Mouse (Mus musculus) heart, postnatal 25 days (tissue): ENCODE measurements around the gene Pappa. TPM values are rescaled to one million over a fixed set of nuclear protein-coding genes. Genes with fewer than 3 reads are reported as not detected.

Experiments
- DNase-seq: peaks from one replicate; pipeline ENCODE4 v3.0.0; 2022; ENCODE audit warnings: low spot score
- intact Hi-C: fragments of 180-260 bp; cut with DNase I; formaldehyde crosslinking; loops from one replicate; pipeline ENCODE4 v1.15.1; 2025
- total RNA-seq, 2 experiments: library from RNA; stranded (reverse); gene quantifications; 2 replicates each; pipeline ENCODE4 v1.2.3; 2021

Gene Pappa
- total RNA-seq, 2 experiments from 2014 or later: 0.36 to 0.47 TPM

DNA sequence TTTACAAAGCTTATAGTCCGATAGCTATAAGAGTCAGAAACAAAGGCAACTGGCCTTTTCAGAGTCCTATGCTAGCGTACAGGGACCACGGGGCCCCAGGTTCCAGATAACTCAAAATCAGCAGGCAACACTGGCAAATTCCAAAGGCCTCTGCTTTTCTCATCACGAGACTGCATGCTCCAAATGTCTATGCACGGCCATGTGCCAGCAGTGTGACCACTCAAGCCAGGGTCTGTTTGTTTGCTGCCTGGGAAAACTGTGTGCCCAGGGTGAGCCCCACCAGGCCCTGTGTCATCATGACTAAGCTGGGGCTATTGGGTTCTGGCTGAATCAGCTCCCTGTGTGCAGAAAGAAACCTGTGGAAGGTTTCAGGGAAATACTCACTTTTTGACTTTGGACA, 35.5 kb downstream of the Pappa start:
- intact Hi-C loops: no loop called here

DNA sequence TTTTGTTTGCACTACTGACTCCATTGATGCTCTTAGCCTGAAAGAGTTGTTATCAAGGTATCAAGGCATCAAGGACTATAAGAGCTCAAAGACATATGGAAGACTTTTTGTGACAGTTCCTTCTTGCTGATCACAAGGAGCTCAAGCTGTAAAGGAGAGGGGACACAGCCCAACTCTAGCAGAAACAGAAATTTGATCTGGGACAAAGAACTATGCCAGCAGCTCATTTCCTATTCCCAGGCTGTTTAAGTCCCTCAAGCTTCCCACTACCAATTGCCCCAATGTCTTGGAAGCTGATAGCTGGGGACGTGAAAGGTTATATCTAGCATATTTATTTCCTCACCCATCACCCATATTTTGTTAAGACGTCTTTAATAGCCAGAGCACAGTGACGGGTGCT, 39.7 kb downstream of the Pappa start:
- no peak for DNase-seq
- intact Hi-C loops: no loop called here

More for the DNA sequence above, 35.5 kb downstream of the Pappa start:
- DNase-seq: no peak

GRCm38 (mm10) chr4:65166288-65166835, 42.4 kb downstream of the Pappa start:
- DNase-seq: no peak
- intact Hi-C loops: no loop called here

- no peak for DNase-seq
- intact Hi-C loops: no loop called here
Measured at GRCm38 (mm10) chr4:65174505-65174904, 50.5 kb downstream of the Pappa start.

DNA sequence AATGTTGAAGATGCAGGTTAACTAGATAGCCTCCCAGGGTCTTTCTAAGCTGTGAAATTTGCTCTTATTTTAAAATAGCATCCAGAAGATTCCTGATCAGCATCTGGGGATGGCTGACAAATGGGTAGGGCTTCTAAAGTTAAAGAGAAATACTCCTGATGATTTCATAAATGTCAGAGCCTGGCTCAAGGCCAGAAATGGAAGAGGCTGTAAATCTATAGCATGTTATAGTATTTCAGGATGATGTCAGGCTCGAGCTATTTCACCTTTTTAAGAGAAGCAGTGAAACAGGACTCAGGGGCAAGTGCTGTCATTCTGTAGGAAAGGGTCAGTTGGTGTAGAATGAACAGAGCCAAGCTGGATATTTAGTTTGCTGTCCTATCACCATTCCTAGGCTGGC, 54.2 kb downstream of the Pappa start:
- intact Hi-C loops: no loop called here
- DNase-seq: no peak

- DNase-seq: no peak
- intact Hi-C loops: no loop called here
Measured at GRCm38 (mm10) chr4:65187236-65187635, 63.3 kb downstream of the Pappa start.

GRCm38 (mm10) chr4:65187716-65188115, 63.7 kb downstream of the Pappa start:
- intact Hi-C loops: no loop called here
- no peak for DNase-seq

DNA sequence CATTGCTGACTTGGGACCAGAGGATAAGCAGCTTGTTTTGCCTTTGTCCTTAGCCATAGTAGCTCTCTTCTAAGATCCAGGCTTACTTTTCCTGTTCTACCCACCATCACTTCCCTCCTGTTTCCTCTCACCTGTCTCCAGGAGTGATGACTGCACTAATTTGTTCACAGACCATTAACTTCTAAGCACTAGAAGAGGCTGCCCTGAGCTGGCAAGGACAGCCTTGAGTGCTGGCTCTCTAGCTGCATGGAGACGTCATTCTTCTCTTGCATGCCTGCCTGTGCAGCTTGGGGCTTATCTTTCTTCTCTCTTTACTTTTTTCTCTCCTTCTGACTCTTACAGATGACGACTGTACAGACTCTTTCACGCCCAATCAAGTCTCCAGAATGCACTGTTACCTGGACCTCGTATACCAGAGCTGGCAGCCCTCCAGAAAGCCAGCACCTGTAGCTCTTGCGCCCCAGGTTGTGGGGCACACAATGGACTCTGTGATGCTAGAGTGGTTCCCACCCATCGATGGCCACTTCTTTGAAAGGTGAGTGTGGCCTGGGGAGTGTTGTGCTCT, 65.0 kb downstream of the Pappa start:
- DNase-seq: no peak
- intact Hi-C loops: no loop called here

- intact Hi-C loops: no loop called here
- DNase-seq: no peak
Measured at GRCm38 (mm10) chr4:65192810-65193209, 68.8 kb downstream of the Pappa start.

GRCm38 (mm10) chr4:65195971-65196370, 72.0 kb downstream of the Pappa start:
- intact Hi-C loops: no loop called here
- DNase-seq: no peak

- no peak for DNase-seq
- intact Hi-C loops: no loop called here
Measured at GRCm38 (mm10) chr4:65203666-65204065, 79.7 kb downstream of the Pappa start.

- no peak for DNase-seq
- intact Hi-C loops: no loop called here
Measured at GRCm38 (mm10) chr4:65205446-65205845, 81.5 kb downstream of the Pappa start.

DNA sequence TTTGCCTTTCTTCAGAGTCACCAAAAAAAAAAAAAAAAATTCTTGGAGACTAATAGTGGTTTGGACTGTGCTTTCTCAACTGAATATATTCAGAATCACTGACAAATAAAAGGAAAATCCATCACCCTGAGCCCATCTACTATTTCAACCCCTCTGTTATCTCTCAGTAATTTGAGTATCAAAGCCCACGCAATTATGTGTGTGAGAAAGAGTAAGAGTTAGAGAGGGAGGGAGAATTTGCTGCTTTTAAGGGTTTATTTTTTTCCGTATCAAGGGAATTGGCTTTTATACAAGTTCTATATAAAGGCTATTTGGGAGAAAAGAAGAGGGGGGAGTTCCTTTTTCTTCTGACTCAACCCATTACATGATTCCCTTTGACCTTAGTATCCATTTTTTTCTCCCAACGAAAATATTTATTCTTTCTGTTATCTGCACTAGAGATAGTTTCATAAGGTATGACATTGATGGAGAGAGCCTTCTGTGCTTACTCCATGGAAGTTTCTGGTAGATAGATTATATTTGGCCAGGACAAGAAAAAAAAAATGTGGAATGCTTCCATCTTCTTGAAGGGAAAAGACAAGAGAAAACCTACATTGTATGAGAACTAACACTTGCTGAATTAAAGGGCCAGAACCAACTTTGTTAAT, 85.5 kb downstream of the Pappa start:
- intact Hi-C loops: no loop called here
- DNase-seq: no peak

GRCm38 (mm10) chr4:65216682-65217081, 92.7 kb downstream of the Pappa start:
- DNase-seq: no peak
- intact Hi-C loops: no loop called here

DNA sequence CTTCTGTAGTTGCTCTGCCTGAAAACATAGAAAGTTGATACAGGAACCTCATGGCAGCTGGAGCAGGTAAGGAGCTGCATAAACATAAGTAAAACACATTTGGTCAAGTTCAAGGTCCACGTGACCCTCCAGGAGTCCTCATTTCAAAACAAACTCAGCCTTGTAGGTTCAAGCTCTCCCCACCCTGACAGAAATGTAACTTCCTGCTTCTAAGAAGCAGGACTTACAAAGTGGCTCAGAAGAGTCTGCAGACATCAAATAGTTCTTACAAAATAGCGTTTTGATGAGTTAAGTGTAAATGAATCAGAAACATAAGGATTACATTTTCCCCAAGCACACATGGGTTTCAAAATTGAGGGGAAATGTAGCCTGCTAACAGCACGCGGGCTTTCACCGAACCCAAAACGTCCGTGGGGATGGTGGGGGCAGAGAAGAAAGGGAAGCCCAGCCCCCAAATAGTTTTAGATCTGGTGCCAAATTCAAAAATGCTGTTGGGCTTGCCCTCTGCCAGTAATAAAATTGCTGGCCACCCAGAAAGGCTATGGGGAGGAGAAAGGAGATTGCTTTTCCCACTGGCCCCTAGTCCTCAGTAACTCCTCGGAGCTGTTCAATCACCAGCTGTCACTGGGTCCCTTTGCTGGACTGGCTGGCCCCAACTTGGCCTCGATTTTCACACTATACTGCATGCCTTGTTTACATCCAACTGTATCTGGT, 93.8 kb downstream of the Pappa start:
- no peak for DNase-seq
- intact Hi-C loops: no loop called here

- intact Hi-C loops: no loop called here
Measured at GRCm38 (mm10) chr4:65223901-65224300, 99.9 kb downstream of the Pappa start.

DNA sequence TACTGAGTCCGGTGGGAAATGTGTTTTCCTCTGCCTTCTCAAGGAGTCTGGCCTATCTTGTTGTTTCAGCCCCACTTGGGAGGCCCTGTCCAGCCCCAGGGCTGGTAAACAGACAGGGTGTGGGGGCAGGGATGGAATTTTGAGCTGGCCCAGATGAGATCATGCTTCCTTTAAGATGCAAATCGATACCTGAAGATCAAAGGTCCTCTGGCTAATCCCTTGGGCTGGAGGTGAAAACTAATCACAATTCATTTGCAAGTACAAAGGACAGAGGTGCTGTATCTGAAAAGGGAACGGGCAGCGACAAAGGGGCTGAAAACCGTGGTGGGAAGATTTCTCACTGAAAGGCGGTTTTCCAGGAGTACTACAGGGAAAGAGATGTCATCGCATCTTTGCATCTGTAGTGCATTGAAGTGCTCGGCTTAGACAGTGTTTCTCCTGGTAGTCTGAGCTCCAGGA, 114.6 kb downstream of the Pappa start:
- DNase-seq: no peak
- intact Hi-C loops: no loop called here

More at GRCm38 (mm10) chr4:65223901-65224300, 99.9 kb downstream of the Pappa start:
- DNase-seq: no peak

- no peak for DNase-seq
- intact Hi-C loops: no loop called here
Measured at GRCm38 (mm10) chr4:65242434-65242931, 118.5 kb downstream of the Pappa start.

- intact Hi-C loops: no loop called here
- no peak for DNase-seq
Measured at GRCm38 (mm10) chr4:65243245-65243644, 119.3 kb downstream of the Pappa start.

GRCm38 (mm10) chr4:65245015-65245414, 121.0 kb downstream of the Pappa start:
- no peak for DNase-seq
- intact Hi-C loops: no loop called here

DNA sequence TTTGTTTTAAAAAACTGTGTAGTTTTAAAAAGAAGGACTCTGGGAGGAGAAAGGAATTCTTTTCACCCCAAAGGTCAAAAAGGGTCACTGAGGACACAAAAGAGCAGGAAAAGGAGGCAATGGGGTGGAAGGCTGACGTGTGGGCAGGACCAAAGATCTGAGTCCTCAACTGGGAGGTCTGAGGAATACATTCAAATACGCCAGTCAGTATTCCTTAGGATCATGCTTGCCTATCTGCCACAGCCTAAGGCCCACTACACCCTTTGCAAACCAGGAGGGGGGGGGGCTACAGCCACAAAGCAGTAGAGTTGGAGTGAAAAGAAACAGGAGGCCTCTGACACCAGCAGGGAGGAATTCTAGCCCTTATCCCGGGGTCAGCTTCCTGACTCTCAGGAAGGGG, 121.5 kb downstream of the Pappa start:
- intact Hi-C loops: no loop called here
- DNase-seq: no peak
